Mouse (Mus musculus) adrenal gland, adult 2 months (tissue): ENCODE data around the gene Spef1. TPM values are rescaled to one million over a fixed set of nuclear protein-coding genes. Genes with fewer than 3 reads are reported as not detected.

ENCODE experiments used
- DNase-seq: peaks from one replicate; pipeline ENCODE4 v3.0.0; 2021
- polyA plus RNA-seq: library from polyadenylated mRNA; depleted of rRNA; stranded (reverse); fragments of >200 nt; gene quantifications from 2 replicates; pipeline ENCODE4 v1.2.3, GENCODE M21; 2012
- total RNA-seq, 2 experiments: library from RNA; stranded (reverse); gene quantifications; 2 replicates each; pipeline ENCODE4 v1.2.3; 2021

Gene Spef1
- total and polyA plus RNA-seq, 3 experiments, result 4.3 to 5.4 (median 5.3) TPM

- DNase-seq, result peak; percentile 79
These were observed 44.5 kb downstream of the Spef1 start for GRCm38 (mm10) chr2:131142592-131142991.

- no peak for DNase-seq
These were observed 45.6 kb downstream of the Spef1 start for GRCm38 (mm10) chr2:131141336-131141986.

- DNase-seq, result no peak
These were observed 46.6 kb downstream of the Spef1 start for GRCm38 (mm10) chr2:131140533-131140905.

- DNase-seq, result no peak
These were observed 47.1 kb downstream of the Spef1 start for GRCm38 (mm10) chr2:131139886-131140532.

- no peak for DNase-seq
These were observed 47.8 kb downstream of the Spef1 start for GRCm38 (mm10) chr2:131139287-131139686.

GRCm38 (mm10) chr2:131138760-131139159 is 48.3 kb downstream of the Spef1 start:
- no peak for DNase-seq

- no peak for DNase-seq
These were observed 48.8 kb downstream of the Spef1 start for GRCm38 (mm10) chr2:131138296-131138695.

GRCm38 (mm10) chr2:131135521-131136139 is 51.5 kb downstream of the Spef1 start:
- no peak for DNase-seq

- DNase-seq, result no peak
These were observed 52.2 kb downstream of the Spef1 start for GRCm38 (mm10) chr2:131134826-131135400.

GRCm38 (mm10) chr2:131134381-131134780 is 52.7 kb downstream of the Spef1 start:
- peak; percentile 46 for DNase-seq

- no peak for DNase-seq
These were observed 54.0 kb downstream of the Spef1 start, which contains the start of gene Gm11037 for GRCm38 (mm10) chr2:131132930-131133547. Gene Gm11037, plus strand, starts transcription at chr2:131133497.

GRCm38 (mm10) chr2:131132111-131132888 is 54.8 kb downstream of the Spef1 start:
- DNase-seq, result no peak

- DNase-seq, result no peak
These were observed 56.2 kb downstream of the Spef1 start for GRCm38 (mm10) chr2:131130849-131131248.

- DNase-seq, result no peak
These were observed 57.2 kb downstream of the Spef1 start for GRCm38 (mm10) chr2:131129836-131130235.

- no peak for DNase-seq
These were observed 58.4 kb downstream of the Spef1 start for GRCm38 (mm10) chr2:131128636-131129157.

GRCm38 (mm10) chr2:131128211-131128610 is 58.9 kb downstream of the Spef1 start:
- no peak for DNase-seq

- DNase-seq, result peak; percentile 65
These were observed 59.8 kb downstream of the Spef1 start, which contains the start of gene Hspa12b for GRCm38 (mm10) chr2:131127161-131127730. Gene Hspa12b, plus strand, starts transcription at chr2:131127280.

GRCm38 (mm10) chr2:131125964-131126815 is 60.9 kb downstream of the Spef1 start:
- no peak for DNase-seq

GRCm38 (mm10) chr2:131125157-131125963 is 61.7 kb downstream of the Spef1 start:
- DNase-seq, result no peak
